Mouse (Mus musculus): ENCODE results near the gene Lxn.

DNA sequence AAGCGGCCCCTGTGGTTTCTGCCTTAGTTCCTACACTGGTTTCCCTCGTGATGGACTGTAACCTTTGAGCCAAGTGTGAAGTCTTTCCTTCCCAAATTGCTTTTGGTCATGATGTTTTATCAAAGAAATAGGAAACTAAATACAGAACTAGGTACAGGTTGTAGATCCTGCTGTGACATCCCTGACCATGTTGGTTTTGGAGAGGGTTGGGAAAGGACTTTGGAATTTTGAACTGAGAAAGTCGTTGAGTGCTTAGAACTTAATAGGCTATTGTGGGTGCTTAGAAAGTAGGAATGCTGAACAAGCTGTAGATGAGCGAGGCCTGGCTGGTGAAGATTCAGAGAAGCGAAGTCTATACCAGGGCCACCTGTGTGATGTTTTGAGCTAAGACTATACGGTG lies 29.7 kb downstream of the Lxn start:
- TF ChIP-seq CTCF (IDR thresholded peaks at IDR 0.05; ENCODE audit: control insufficient read depth, insufficient read depth, low read length): no peak
- no peak for TF ChIP-seq POLR2A (IDR thresholded peaks at IDR 0.05; ENCODE audit: borderline replicate concordance, control insufficient read depth, low read depth, low read length)

Measured in bone marrow, adult 2 months (tissue).